Mouse (Mus musculus): Measurements from ENCODE around the gene Gm17349. TPM values are rescaled to one million over a fixed set of nuclear protein-coding genes. Genes with fewer than 3 reads are reported as not detected.

The Gm17349 gene
- polyA plus RNA-seq, 1 experiment from 2014 or later = not detected

- 81% methylated on average over 11 of the region's 11 CpGs for WGBS
- peak overlapping the region; percentile 47; the same call in 1 of the 2 replicates for H3K27ac ChIP-seq (ENCODE audit: low read depth, low read length)
- ATAC-seq (replicated peaks; ENCODE audit: low FRiP score) = no peak
- H3K4me1 ChIP-seq (replicated peaks; ENCODE audit: control insufficient read depth, insufficient read depth, low read length) = 0 out of 2 replicates have a peak, but pooled peaks cover 2% of the 10 kb centered on the region
- H3K4me2 ChIP-seq (ENCODE audit: low read depth, low read length, severe bottlenecking) = no peak overlapping the region
- H3K9me3 ChIP-seq (ENCODE audit: control insufficient read depth, low read length) = no peaks in the 10 kb centered on the region
- DNase-seq (ENCODE audit: low spot score) = no peak
- no peaks in the 10 kb centered on the region for H3K27me3 ChIP-seq (ENCODE audit: control insufficient read depth, insufficient read depth, low read length)
- peaks cover 4% of the 10 kb centered on the region; the same call in 1 of the 2 replicates for H3K36me3 ChIP-seq (ENCODE audit: control insufficient read depth, insufficient read depth, low read length)
- no peak overlapping the region for H3K9ac ChIP-seq (ENCODE audit: low read length)
- H3K4me3 ChIP-seq (ENCODE audit: low read depth, low read length) = no peak overlapping the region
These were observed 10.9 kb upstream of the Gm17349 start for GRCm38 (mm10) chr15:99715982-99716746.

- no peak overlapping the region for H3K4me3 ChIP-seq (ENCODE audit: low read depth, low read length)
- peaks cover 4% of the 10 kb centered on the region; the same call in 1 of the 2 replicates for H3K36me3 ChIP-seq (ENCODE audit: control insufficient read depth, insufficient read depth, low read length)
These were observed 10.1 kb upstream of the Gm17349 start for GRCm38 (mm10) chr15:99715361-99715865.

GRCm38 (mm10) chr15:99714858-99715257 lies 9.6 kb upstream of the Gm17349 start:
- Histone ChIP-seq H3K27me3 (ENCODE audit: control insufficient read depth, insufficient read depth, low read length) (no peaks in the 10 kb centered on the region), H3K4me3 (ENCODE audit: low read depth, low read length) (no peak overlapping the region), H3K4me1 (replicated peaks; ENCODE audit: control insufficient read depth, insufficient read depth, low read length) (0 out of 2 replicates have a peak, but pooled peaks cover 2% of the 10 kb centered on the region), H3K36me3 (ENCODE audit: control insufficient read depth, insufficient read depth, low read length) (peaks cover 4% of the 10 kb centered on the region; the same call in 1 of the 2 replicates), H3K9me3 (ENCODE audit: control insufficient read depth, low read length) (no peaks in the 10 kb centered on the region), H3K9ac (ENCODE audit: low read length) (no peak overlapping the region), H3K4me2 (ENCODE audit: low read depth, low read length, severe bottlenecking) (no peak overlapping the region), H3K27ac (ENCODE audit: low read depth, low read length) (no peak overlapping the region; the same call in 1 of the 2 replicates)
- ATAC-seq (replicated peaks; ENCODE audit: low FRiP score) (peak; percentile 45; the same call in 1 of the 2 replicates), DNase-seq (ENCODE audit: low spot score) (peak; percentile 85)
- WGBS = 48% methylated on average over 7 of the region's 7 CpGs

More at GRCm38 (mm10) chr15:99715361-99715865, 10.1 kb upstream of the Gm17349 start:
- no peak for DNase-seq (ENCODE audit: low spot score)
- H3K9ac ChIP-seq (ENCODE audit: low read length) = no peak overlapping the region
- H3K4me1 ChIP-seq (replicated peaks; ENCODE audit: control insufficient read depth, insufficient read depth, low read length) = 0 out of 2 replicates have a peak, but pooled peaks cover 2% of the 10 kb centered on the region
- H3K9me3 ChIP-seq (ENCODE audit: control insufficient read depth, low read length) = no peaks in the 10 kb centered on the region
- WGBS = 66% methylated on average over 13 of the region's 13 CpGs
- H3K27ac ChIP-seq (ENCODE audit: low read depth, low read length) = peak overlapping the region; percentile 47
- no peak for ATAC-seq (replicated peaks; ENCODE audit: low FRiP score)
- no peaks in the 10 kb centered on the region for H3K27me3 ChIP-seq (ENCODE audit: control insufficient read depth, insufficient read depth, low read length)
- H3K4me2 ChIP-seq (ENCODE audit: low read depth, low read length, severe bottlenecking) = no peak overlapping the region

GRCm38 (mm10) chr15:99714206-99714605 lies 8.9 kb upstream of the Gm17349 start:
- peaks cover 4% of the 10 kb centered on the region; the same call in 1 of the 2 replicates for H3K36me3 ChIP-seq (ENCODE audit: control insufficient read depth, insufficient read depth, low read length)
- WGBS = 75% methylated on average over 4 of the region's 4 CpGs
- H3K4me3 ChIP-seq (ENCODE audit: low read depth, low read length) = no peak overlapping the region
- 0 out of 2 replicates have a peak, but pooled peaks cover 2% of the 10 kb centered on the region for H3K4me1 ChIP-seq (replicated peaks; ENCODE audit: control insufficient read depth, insufficient read depth, low read length)
- H3K4me2 ChIP-seq (ENCODE audit: low read depth, low read length, severe bottlenecking) = no peak overlapping the region
- no peak overlapping the region for H3K9ac ChIP-seq (ENCODE audit: low read length)
- DNase-seq (ENCODE audit: low spot score) = no peak
- no peak overlapping the region for H3K27ac ChIP-seq (ENCODE audit: low read depth, low read length)
- no peak for ATAC-seq (replicated peaks; ENCODE audit: low FRiP score)
- H3K9me3 ChIP-seq (ENCODE audit: control insufficient read depth, low read length) = no peaks in the 10 kb centered on the region
- H3K27me3 ChIP-seq (ENCODE audit: control insufficient read depth, insufficient read depth, low read length) = no peaks in the 10 kb centered on the region

- Histone ChIP-seq H3K4me1 (replicated peaks; ENCODE audit: control insufficient read depth, insufficient read depth, low read length) (0 out of 2 replicates have a peak, but pooled peaks cover 2% of the 10 kb centered on the region), H3K36me3 (ENCODE audit: control insufficient read depth, insufficient read depth, low read length) (peaks cover 7% of the 10 kb centered on the region; the same call in 1 of the 2 replicates), H3K9ac (ENCODE audit: low read length) (no peak overlapping the region), H3K4me3 (ENCODE audit: low read depth, low read length) (no peak overlapping the region), H3K9me3 (ENCODE audit: control insufficient read depth, low read length) (no peaks in the 10 kb centered on the region), H3K4me2 (ENCODE audit: low read depth, low read length, severe bottlenecking) (no peak overlapping the region), H3K27me3 (ENCODE audit: control insufficient read depth, insufficient read depth, low read length) (no peaks in the 10 kb centered on the region), H3K27ac (ENCODE audit: low read depth, low read length) (no peak overlapping the region)
- WGBS = 87% methylated on average over 3 of the region's 3 CpGs
- DNase-seq (ENCODE audit: low spot score) (no peak), ATAC-seq (replicated peaks; ENCODE audit: low FRiP score) (no peak)
These were observed 8.3 kb upstream of the Gm17349 start for GRCm38 (mm10) chr15:99713569-99713968.

- DNase-seq (ENCODE audit: low spot score) = no peak
- WGBS = 72% methylated on average over 13 of the region's 13 CpGs
- no peaks in the 10 kb centered on the region for H3K9me3 ChIP-seq (ENCODE audit: control insufficient read depth, low read length)
- H3K4me3 ChIP-seq (ENCODE audit: low read depth, low read length) = no peak overlapping the region
- no peak overlapping the region for H3K4me2 ChIP-seq (ENCODE audit: low read depth, low read length, severe bottlenecking)
- no peaks in the 10 kb centered on the region for H3K27me3 ChIP-seq (ENCODE audit: control insufficient read depth, insufficient read depth, low read length)
- ATAC-seq (replicated peaks; ENCODE audit: low FRiP score) = no peak
- 0 out of 2 replicates have a peak, but pooled peaks cover 2% of the 10 kb centered on the region for H3K4me1 ChIP-seq (replicated peaks; ENCODE audit: control insufficient read depth, insufficient read depth, low read length)
- no peak overlapping the region for H3K27ac ChIP-seq (ENCODE audit: low read depth, low read length)
- no peak overlapping the region for H3K9ac ChIP-seq (ENCODE audit: low read length)
- H3K36me3 ChIP-seq (ENCODE audit: control insufficient read depth, insufficient read depth, low read length) = peaks cover 12% of the 10 kb centered on the region; the same call in 1 of the 2 replicates
These were observed 7.6 kb upstream of the Gm17349 start for GRCm38 (mm10) chr15:99712666-99713559.

- peaks cover 20% of the 10 kb centered on the region for H3K36me3 ChIP-seq (ENCODE audit: control insufficient read depth, insufficient read depth, low read length)
- H3K27ac ChIP-seq (ENCODE audit: low read depth, low read length) = no peak overlapping the region
- H3K4me3 ChIP-seq (ENCODE audit: low read depth, low read length) = no peak overlapping the region
- no peak overlapping the region for H3K9ac ChIP-seq (ENCODE audit: low read length)
- ATAC-seq (replicated peaks; ENCODE audit: low FRiP score) = no peak
- H3K4me1 ChIP-seq (replicated peaks; ENCODE audit: control insufficient read depth, insufficient read depth, low read length) = 0 out of 2 replicates have a peak, but pooled peaks cover 2% of the 10 kb centered on the region
- H3K4me2 ChIP-seq (ENCODE audit: low read depth, low read length, severe bottlenecking) = no peak overlapping the region
- 79% methylated on average over 3 of the region's 3 CpGs for WGBS
- H3K9me3 ChIP-seq (ENCODE audit: control insufficient read depth, low read length) = no peaks in the 10 kb centered on the region
- no peak for DNase-seq (ENCODE audit: low spot score)
- H3K27me3 ChIP-seq (ENCODE audit: control insufficient read depth, insufficient read depth, low read length) = no peaks in the 10 kb centered on the region
These were observed 6.2 kb upstream of the Gm17349 start for GRCm38 (mm10) chr15:99711491-99711890.

Measured in forebrain, embryonic 11.5 days (tissue).